Mouse (Mus musculus) heart, embryonic 14.5 days (tissue): ENCODE measurements at regions not wholly inside any gene's neighbourhood (a gene's known extent, or its start where the extent isn't known, plus 50 kb on each side); places are given as distances from the start of the nearest gene placed in this dataset.

Experiments used
- ATAC-seq: fragments of 200-750 bp; cut with Nextera tagmentation; 2 replicates; pipeline ENCODE4 v1.8.0; 2017; ENCODE audit warnings: low read depth, moderate TSS enrichment; ENCODE audit not compliant: insufficient number of reproducible peaks, insufficient read depth, low FRiP score
- H3K27ac ChIP-seq, 2 experiments: fragments of 200-500 bp in 1 of 2; fragments of 300-500 bp in 1 of 2; sonication (generic) in 1 of 2; replicated peaks in 1 of 2; 2 replicates each; pipeline ENCODE4 v1.5.1; 2012 to 2014; ENCODE audit warnings: low read depth in 2 of 2, low read length in 2 of 2, control low read depth in 1 of 2, mild to moderate bottlenecking in 1 of 2, mixed read lengths in 1 of 2; ENCODE audit not compliant: control insufficient read depth in 1 of 2, insufficient read depth in 1 of 2
- H3K27me3 ChIP-seq: fragments of 300-500 bp; sonication (generic); 2 replicates; pipeline ENCODE4 v1.6.1; 2014; ENCODE audit warnings: mild to moderate bottlenecking, low read length, control low read depth; ENCODE audit not compliant: control insufficient read depth, insufficient read depth
- H3K36me3 ChIP-seq: fragments of 300-500 bp; sonication (generic); 2 replicates; pipeline ENCODE4 v1.6.1; 2014; ENCODE audit warnings: mild to moderate bottlenecking, control low read depth, low read length, mixed read lengths; ENCODE audit not compliant: control insufficient read depth, insufficient read depth
- H3K4me1 ChIP-seq, 2 experiments: fragments of 200-500 bp in 1 of 2; fragments of 300-500 bp in 1 of 2; sonication (generic) in 1 of 2; 2 replicates each; pipeline ENCODE4 v1.6.1; 2012 to 2014; ENCODE audit warnings: low read length in 2 of 2, control low read depth in 1 of 2, mixed read lengths in 1 of 2; ENCODE audit not compliant: control insufficient read depth in 2 of 2, insufficient read depth in 2 of 2
- H3K4me2 ChIP-seq: fragments of 300-500 bp; sonication (generic); 2 replicates; pipeline ENCODE4 v1.6.1; 2014; ENCODE audit warnings: mild to moderate bottlenecking, low read length
- H3K4me3 ChIP-seq, 2 experiments: fragments of 200-500 bp in 1 of 2; fragments of 300-500 bp in 1 of 2; sonication (generic) in 1 of 2; 2 replicates each; pipeline ENCODE4 v1.5.1; 2012 to 2014; ENCODE audit warnings: low read length in 2 of 2, mild to moderate bottlenecking in 2 of 2, control low read depth in 1 of 2, low read depth in 1 of 2, moderate library complexity in 1 of 2; ENCODE audit not compliant: control insufficient read depth in 1 of 2, insufficient read depth in 1 of 2
- H3K9ac ChIP-seq: fragments of 300-500 bp; sonication (generic); 2 replicates; pipeline ENCODE4 v1.6.1; 2014; ENCODE audit warnings: mild to moderate bottlenecking, low read length
- H3K9me3 ChIP-seq: fragments of 300-500 bp; sonication (generic); 2 replicates; pipeline ENCODE4 v1.6.1; 2016; ENCODE audit warnings: low read length, control low read depth; ENCODE audit not compliant: control insufficient read depth
- whole genome bisulfite sequencing: fragments of 180-500 bp; shearing (Covaris S2); extraction: QIAGEN DNeasy Blood & Tissue Kit; methylation state at CpG from one replicate; pipeline ENCODE4 v1.1.7; 2014; 5-methylcytosine and 5-hydroxymethylcytosine counted together

- no peak overlapping the region for H3K4me3 ChIP-seq
- H3K36me3 ChIP-seq = no peaks in the 10 kb centered on the region
- no peak for ATAC-seq
- H3K9me3 ChIP-seq = peaks cover 11% of the 10 kb centered on the region
- 87% methylated on average over 4 of the region's 4 CpGs for WGBS
- no peak overlapping the region for H3K4me2 ChIP-seq
- no peak overlapping the region for H3K9ac ChIP-seq
- H3K4me1 ChIP-seq = no peaks in the 10 kb centered on the region
- H3K27me3 ChIP-seq = no peaks in the 10 kb centered on the region
- H3K27ac ChIP-seq = no peak overlapping the region
These were observed 66.2 kb upstream of the Cdyl2 start for GRCm38 (mm10) chr8:116798981-116799380.

GRCm38 (mm10) chr8:116795713-116796112, 62.9 kb upstream of the Cdyl2 start:
- Histone ChIP-seq H3K36me3 (no peaks in the 10 kb centered on the region), H3K27ac (no peak overlapping the region), H3K4me3 (no peak overlapping the region), H3K9me3 (peaks cover 6% of the 10 kb centered on the region), H3K9ac (no peak overlapping the region), H3K4me2 (no peak overlapping the region), H3K4me1 (no peaks in the 10 kb centered on the region), H3K27me3 (no peaks in the 10 kb centered on the region)
- 87% methylated on average over 6 of the region's 6 CpGs for WGBS
- ATAC-seq = no peak

DNA sequence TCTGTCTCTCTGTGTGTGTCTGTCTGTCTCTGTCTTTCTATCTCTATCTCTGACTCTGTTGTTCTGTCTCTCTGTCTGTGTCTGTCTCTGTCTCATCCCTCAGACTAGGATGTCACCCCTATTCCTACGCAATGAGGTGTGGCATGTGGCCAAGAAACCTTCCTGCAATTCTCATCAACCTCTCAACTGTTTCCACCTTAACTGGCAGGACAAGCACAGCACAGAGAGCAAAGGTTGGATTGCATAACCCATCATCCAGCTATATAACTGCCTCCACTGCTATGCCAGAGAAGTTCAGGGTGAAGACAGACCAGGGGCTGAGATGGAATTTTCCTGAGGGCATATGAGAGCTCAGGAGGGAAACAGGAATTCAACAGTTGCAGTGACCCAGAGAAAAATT, 60.3 kb upstream of the Cdyl2 start:
- ATAC-seq = no peak
- no peaks in the 10 kb centered on the region for H3K4me1 ChIP-seq
- H3K27ac ChIP-seq = no peak overlapping the region
- no peaks in the 10 kb centered on the region for H3K27me3 ChIP-seq
- 55% methylated on average over 1 of the region's 1 CpGs for WGBS
- H3K4me2 ChIP-seq = no peak overlapping the region
- peaks cover 2% of the 10 kb centered on the region; the same call in 1 of the 2 replicates for H3K9me3 ChIP-seq
- H3K9ac ChIP-seq = no peak overlapping the region
- H3K36me3 ChIP-seq = no peaks in the 10 kb centered on the region
- H3K4me3 ChIP-seq = no peak overlapping the region

GRCm38 (mm10) chr8:116790294-116790693, 57.5 kb upstream of the Cdyl2 start:
- WGBS = 78% methylated on average over 16 of the region's 16 CpGs
- Histone ChIP-seq H3K9ac (no peak overlapping the region), H3K27me3 (no peaks in the 10 kb centered on the region), H3K36me3 (no peaks in the 10 kb centered on the region), H3K4me1 (no peaks in the 10 kb centered on the region), H3K4me3 (no peak overlapping the region), H3K9me3 (no peaks in the 10 kb centered on the region), H3K27ac (no peak overlapping the region), H3K4me2 (no peak overlapping the region)
- no peak for ATAC-seq
